Mouse (Mus musculus): Measurements from ENCODE around the gene Pigx. TPM values are rescaled to one million over a fixed set of nuclear protein-coding genes. Genes with fewer than 3 reads are reported as not detected.

Gene Pigx
- polyA plus RNA-seq (2012; ENCODE audit: low replicate concordance): 32.2 and 33.9 TPM in 2 replicates

GRCm38 (mm10) chr16:32099638-32100150 lies at the start of gene Pigx, which contains the start of gene Cep19:
Gene Pigx (minus strand): TSS chr16:32099740.
Gene Cep19 (plus strand): TSS chr16:32099800.

GRCm38 (mm10) chr16:32078991-32079511 lies 20.5 kb downstream of the Pigx start, which contains the start of gene Pak2:
Gene Pak2 (minus strand): TSS chr16:32079342.

Other genes with a start within 250 kb of the Pigx start
- gene Meltf, start 220.9 kb downstream of the Pigx start, polyA plus RNA-seq (2012; ENCODE audit: low replicate concordance): not detected in 2 replicates
- 1.3 TPM in 1 of 2 replicates, not detected in the other for gene Pigz, start 165.9 kb downstream of the Pigx start, polyA plus RNA-seq (2012; ENCODE audit: low replicate concordance)
- 85.8 and 120 TPM in 2 replicates for gene 0610012G03Rik, start 151.2 kb downstream of the Pigx start, polyA plus RNA-seq (2012; ENCODE audit: low replicate concordance)
- 36.3 and 37.5 TPM in 2 replicates for gene Ncbp2, start 151.2 kb downstream of the Pigx start, polyA plus RNA-seq (2012; ENCODE audit: low replicate concordance)
- gene Senp5, start 96.5 kb downstream of the Pigx start, polyA plus RNA-seq (2012; ENCODE audit: low replicate concordance): 1.3 and 1.6 TPM in 2 replicates
- gene Pak2, start 20.4 kb downstream of the Pigx start, polyA plus RNA-seq (2012; ENCODE audit: low replicate concordance): 48.6 and 50.2 TPM in 2 replicates
- 4.2 and 4.8 TPM in 2 replicates for gene Cep19, start 60 bp upstream of the Pigx start, polyA plus RNA-seq (2012; ENCODE audit: low replicate concordance)
- 81.8 and 118 TPM in 2 replicates for gene Nrros, start 65.9 kb upstream of the Pigx start, polyA plus RNA-seq (2012; ENCODE audit: low replicate concordance)
- not detected in 2 replicates for gene Bex6, start 80.1 kb upstream of the Pigx start, polyA plus RNA-seq (2012; ENCODE audit: low replicate concordance)
- gene Fbxo45, start 147.4 kb upstream of the Pigx start, polyA plus RNA-seq (2012; ENCODE audit: low replicate concordance): 3.5 and 4.8 TPM in 2 replicates
- gene Wdr53, start 147.5 kb upstream of the Pigx start, polyA plus RNA-seq (2012; ENCODE audit: low replicate concordance): 5.9 TPM in 2 replicates
- not detected in 2 replicates for gene Smco1, start 171.7 kb upstream of the Pigx start, polyA plus RNA-seq (2012; ENCODE audit: low replicate concordance)
- gene Rnf168, start 177.7 kb upstream of the Pigx start, polyA plus RNA-seq (2012; ENCODE audit: low replicate concordance): 8.2 and 12.7 TPM in 2 replicates
- 1.1 and 2.5 TPM in 2 replicates for gene Ubxn7, start 232.5 kb upstream of the Pigx start, polyA plus RNA-seq (2012; ENCODE audit: low replicate concordance)

Data from leukemia stem cell, adult 10-12 weeks (primary cell).